Mouse (Mus musculus) CH12.LX (cell line): Measurements from ENCODE around the gene Tox2. TPM values are rescaled to one million over a fixed set of nuclear protein-coding genes. Genes with fewer than 3 reads are reported as not detected.

Experiments used
- DNase-seq: peaks from one replicate; pipeline ENCODE4 v3.0.0-alpha.2; 2013; ENCODE audit errors: extremely low read depth
- H3K27ac ChIP-seq: 2 replicates; pipeline ENCODE4 v1.5.1; 2012; ENCODE audit warnings: low read depth, mild to moderate bottlenecking, control low read depth, moderate library complexity; ENCODE audit not compliant: insufficient read depth
- H3K27me3 ChIP-seq: replicated peaks from 2 replicates; pipeline ENCODE3; 2012; ENCODE audit warnings: inconsistent platforms
- H3K36me3 ChIP-seq, 2 experiments: replicated peaks in 1 of 2; 2 replicates each; pipeline versions ENCODE3 to v1.6.1; 2012; ENCODE audit warnings: inconsistent platforms in 1 of 2, low read length in 1 of 2, mild to moderate bottlenecking in 1 of 2, mixed read lengths in 1 of 2, moderate library complexity in 1 of 2; ENCODE audit not compliant: control insufficient read depth in 1 of 2, insufficient read depth in 1 of 2
- H3K4me1 ChIP-seq, 2 experiments: 2 replicates each; pipeline ENCODE4 v1.6.1; 2012; ENCODE audit warnings: inconsistent platforms in 1 of 2, moderate library complexity in 1 of 2; ENCODE audit not compliant: insufficient read depth in 2 of 2, control insufficient read depth in 1 of 2
- H3K4me2 ChIP-seq: 2 replicates; pipeline ENCODE4 v1.6.1; 2012; ENCODE audit warnings: low read depth, mild to moderate bottlenecking, control low read depth; ENCODE audit not compliant: poor library complexity, insufficient read depth, severe bottlenecking
- H3K4me3 ChIP-seq, 3 experiments: fragments of 150-350 bp in 1 of 3; sonication (generic) in 1 of 3; replicated peaks in 1 of 3; 2 replicates each; pipeline versions ENCODE3 to v1.5.1; 2011 to 2012; ENCODE audit warnings: low read depth in 2 of 3, low read length in 2 of 3, mild to moderate bottlenecking in 2 of 3, moderate library complexity in 2 of 3, control low read depth in 1 of 3, improper control_type of control experiment in 1 of 3, inconsistent platforms in 1 of 3, mixed read lengths in 1 of 3; ENCODE audit not compliant: poor library complexity in 1 of 3
- H3K79me2 ChIP-seq: replicated peaks from 2 replicates; pipeline ENCODE4 v1.6.1; 2012; ENCODE audit warnings: mild to moderate bottlenecking, moderate library complexity; ENCODE audit not compliant: control insufficient read depth, poor library complexity, insufficient read depth, severe bottlenecking; ENCODE audit errors: extremely low read depth
- H3K9ac ChIP-seq: 2 replicates; pipeline ENCODE4 v1.6.1; 2012; ENCODE audit warnings: low read depth, mild to moderate bottlenecking, control low read depth, moderate library complexity; ENCODE audit not compliant: insufficient read depth
- H3K9me3 ChIP-seq: replicated peaks from 2 replicates; pipeline ENCODE3; 2012; ENCODE audit warnings: low read length, inconsistent platforms, mixed read lengths
- ETS1 ChIP-seq: conservative IDR thresholded peaks from 2 replicates; pipeline ENCODE4 v1.6.1; 2012; ENCODE audit warnings: low read depth, mild to moderate bottlenecking, inconsistent platforms, low read length, improper control_type of control experiment, moderate library complexity
- JUN ChIP-seq: IDR thresholded peaks from 2 replicates; pipeline ENCODE4 v1.6.1; 2011; ENCODE audit warnings: low read depth, mild to moderate bottlenecking, low read length, improper control_type of control experiment, moderate library complexity; ENCODE audit not compliant: insufficient read depth
- MAZ ChIP-seq: IDR thresholded peaks from 2 replicates; pipeline ENCODE4 v1.6.1; 2012; ENCODE audit warnings: low read depth, mild to moderate bottlenecking, inconsistent platforms, low read length, improper control_type of control experiment, moderate library complexity
- POLR2AphosphoS2 ChIP-seq: IDR thresholded peaks from 2 replicates; pipeline ENCODE4 v1.6.1; 2011; ENCODE audit warnings: low read depth, low read length, improper control_type of control experiment
- RAD21 ChIP-seq: IDR thresholded peaks from 2 replicates; pipeline ENCODE4 v1.6.1; 2011; ENCODE audit warnings: low read depth, mild to moderate bottlenecking, low read length, improper control_type of control experiment, moderate library complexity
- RCOR1 ChIP-seq: conservative IDR thresholded peaks from 2 replicates; pipeline ENCODE4 v1.6.1; 2012; ENCODE audit warnings: low read depth, mild to moderate bottlenecking, inconsistent platforms, low read length, improper control_type of control experiment
- TCF12 ChIP-seq: IDR thresholded peaks from 2 replicates; pipeline ENCODE4 v1.6.1; 2014; ENCODE audit warnings: low read depth, mild to moderate bottlenecking, inconsistent platforms, low read length, improper control_type of control experiment
- USF2 ChIP-seq: conservative IDR thresholded peaks from 2 replicates; pipeline ENCODE4 v1.6.1; 2011; ENCODE audit warnings: low read depth, low read length, improper control_type of control experiment
- ZMIZ1 ChIP-seq: IDR thresholded peaks from 2 replicates; pipeline ENCODE4 v1.6.1; 2012; ENCODE audit warnings: low read depth, mild to moderate bottlenecking, inconsistent platforms, low read length, improper control_type of control experiment
- ZNF384 ChIP-seq: IDR thresholded peaks from 2 replicates; pipeline ENCODE4 v1.6.1; 2012; ENCODE audit warnings: low read depth, low read length, improper control_type of control experiment, inconsistent platforms
- dilution Hi-C: fragments of 300-500 bp; cut with MboI; formaldehyde crosslinking; loops from 2 replicates; pipeline ENCODE4 v1.14.3; 2020; ENCODE audit warnings: low sequenced_read_pairs; ENCODE audit not compliant: extremely low pct_unique_long_range_greater_than_20kb, extremely low pct_ligation_motif_present
- in situ Hi-C: fragments of 300-500 bp; cut with MboI; formaldehyde crosslinking; loops from 3 replicates; pipeline ENCODE4 v1.14.3; 2019; ENCODE audit warnings: low sequenced_read_pairs, low pct_ligation_motif_present, low pct_unique_long_range_greater_than_20kb, mixed read lengths
- polyA plus RNA-seq: library from polyadenylated mRNA; unstranded; fragments of >175 nt; gene quantifications from 2 replicates; pipeline ENCODE4 v1.2.1, GENCODE M21; 2012; ENCODE audit warnings: low read depth; ENCODE audit not compliant: insufficient read length
- total RNA-seq, 2 experiments: library from RNA; depleted of rRNA; stranded (reverse); fragments of 300-350 nt in 1 of 2; fragments of >200 nt in 1 of 2; gene quantifications; 2 replicates each; pipeline ENCODE4 v1.2.3; 2012 to 2014

Tox2 gene
- total and polyA plus RNA-seq, 3 experiments, result not detected

- Histone ChIP-seq H3K36me3 (no peaks in the 10 kb centered on the region), H3K9me3 (no peaks in the 10 kb centered on the region), H3K79me2 (no peaks in the 10 kb centered on the region), H3K4me2 (no peak overlapping the region), H3K9ac (no peak overlapping the region), H3K27me3 (peaks cover 94% of the 10 kb centered on the region), H3K4me3 (no peak overlapping the region), H3K27ac (no peak overlapping the region), H3K4me1 (peaks cover 0 to 11% of the 10 kb centered on the region in 2 experiments; a peak in 2 of 4 replicates)
- TF ChIP-seq MAZ (no peak), ZMIZ1 (no peak), JUN (no peak), ZNF384 (no peak), RAD21 (no peak), TCF12 (no peak), POLR2AphosphoS2 (no peak), RCOR1 (no peak), USF2 (no peak)
- no peak for DNase-seq
- in situ Hi-C loops, result no loop called here
- dilution Hi-C loops, result no loop called here
Observed at GRCm38 (mm10) chr2:163256765-163257164, 53.8 kb downstream of the Tox2 start.

- H3K9me3 ChIP-seq, result peaks cover 6% of the 10 kb centered on the region
- no peaks in the 10 kb centered on the region for H3K4me1 ChIP-seq
- no peak overlapping the region for H3K4me3 ChIP-seq
- DNase-seq, result no peak
- peaks cover 82% of the 10 kb centered on the region for H3K27me3 ChIP-seq
- H3K79me2 ChIP-seq, result no peaks in the 10 kb centered on the region
- H3K27ac ChIP-seq, result no peak overlapping the region
- dilution Hi-C loops, result no loop called here
- no peak for TF ChIP-seq ETS1
- H3K9ac ChIP-seq, result no peak overlapping the region
- no peak overlapping the region for H3K4me2 ChIP-seq
- H3K36me3 ChIP-seq, result no peaks in the 10 kb centered on the region
- in situ Hi-C loops, result no loop called here
Observed at GRCm38 (mm10) chr2:163261362-163262054, 58.6 kb downstream of the Tox2 start.

GRCm38 (mm10) chr2:163262055-163262420 is 59.1 kb downstream of the Tox2 start:
- TF ChIP-seq MAZ, result no peak
- dilution Hi-C loops (no loop called here), in situ Hi-C loops (no loop called here)
- H3K4me3 ChIP-seq, result no peak overlapping the region
- peaks cover 77% of the 10 kb centered on the region for H3K27me3 ChIP-seq
- H3K4me2 ChIP-seq, result no peak overlapping the region
- H3K27ac ChIP-seq, result no peak overlapping the region
- no peaks in the 10 kb centered on the region for H3K36me3 ChIP-seq
- no peak overlapping the region for H3K9ac ChIP-seq
- peaks cover 6% of the 10 kb centered on the region for H3K9me3 ChIP-seq
- H3K79me2 ChIP-seq, result no peaks in the 10 kb centered on the region
- no peak for DNase-seq
- H3K4me1 ChIP-seq, result no peaks in the 10 kb centered on the region
